Mouse (Mus musculus) olfactory bulb, adult 2 months (tissue): ENCODE data around the gene Olfr318.

ENCODE experiments used
- CTCF ChIP-seq: fragments of 200-500 bp; IDR thresholded peaks from 2 replicates; pipeline ENCODE4 v1.5.1; 2012; ENCODE audit warnings: low read depth, mild to moderate bottlenecking, low read length, moderate library complexity; ENCODE audit not compliant: insufficient read depth
- POLR2A ChIP-seq: fragments of 200-500 bp; IDR thresholded peaks from 2 replicates; pipeline ENCODE4 v1.6.1; 2012; ENCODE audit warnings: mild to moderate bottlenecking, low read depth, low read length, moderate library complexity; ENCODE audit not compliant: insufficient read depth

DNA sequence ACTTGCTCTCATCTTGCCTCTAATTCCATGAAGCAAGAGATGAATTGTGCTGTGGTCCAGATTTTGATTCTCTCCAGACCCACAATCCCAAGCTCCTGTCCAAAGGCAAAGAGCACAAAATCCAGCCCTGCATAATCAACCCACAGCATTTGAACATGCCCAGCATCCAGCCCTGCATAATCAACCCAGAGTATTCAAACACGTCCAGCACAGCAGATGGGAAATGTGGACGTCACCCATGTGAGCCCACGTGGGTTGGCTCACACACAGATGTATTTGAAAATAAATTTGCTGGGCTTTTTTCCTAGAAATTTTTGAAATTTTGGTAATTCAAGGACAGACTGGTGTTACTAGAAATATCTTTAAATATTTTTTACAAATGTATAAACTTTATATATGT is 9.6 kb upstream of the Olfr318 start:
- TF ChIP-seq POLR2A: no peak
- no peak for TF ChIP-seq CTCF
